Mouse (Mus musculus): ENCODE measurements around the gene Spry1.

- TF ChIP-seq CTCF (conservative IDR thresholded peaks at IDR 0.05; ENCODE audit: insufficient read depth, insufficient read length, low read depth, low read length) = no peak
- no peak for TF ChIP-seq POLR2A (IDR thresholded peaks at IDR 0.05; ENCODE audit: low read depth, low read length)
Measured at GRCm38 (mm10) chr3:37654787-37655186, 15.0 kb downstream of the Spry1 start.
